Mouse (Mus musculus): ENCODE measurements around the gene Elp4.

The Elp4 gene

DNA sequence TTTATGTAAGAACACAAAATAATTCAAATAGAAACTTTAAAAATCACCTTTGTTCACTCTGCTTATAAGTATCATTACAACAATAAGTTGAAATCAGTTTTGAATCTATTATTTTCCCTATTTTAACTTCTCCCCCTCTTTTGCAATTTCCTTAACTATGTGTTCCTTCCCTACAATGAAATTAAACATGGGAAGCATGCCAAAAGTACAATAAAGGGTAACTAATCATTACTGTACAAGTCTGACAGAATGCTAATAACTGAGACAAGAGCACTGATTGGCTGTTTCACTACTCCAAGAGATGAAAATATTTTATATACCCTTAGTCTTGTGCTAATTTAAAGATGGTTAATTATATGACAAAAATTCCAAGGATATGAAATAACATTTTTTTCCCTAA is 99.2 kb downstream of the Elp4 start:
- DNase-seq (ENCODE audit: low spot score) = no peak

- no peak for DNase-seq (ENCODE audit: low spot score)
Observed at GRCm38 (mm10) chr2:105804506-105804905, 99.9 kb downstream of the Elp4 start.

DNA sequence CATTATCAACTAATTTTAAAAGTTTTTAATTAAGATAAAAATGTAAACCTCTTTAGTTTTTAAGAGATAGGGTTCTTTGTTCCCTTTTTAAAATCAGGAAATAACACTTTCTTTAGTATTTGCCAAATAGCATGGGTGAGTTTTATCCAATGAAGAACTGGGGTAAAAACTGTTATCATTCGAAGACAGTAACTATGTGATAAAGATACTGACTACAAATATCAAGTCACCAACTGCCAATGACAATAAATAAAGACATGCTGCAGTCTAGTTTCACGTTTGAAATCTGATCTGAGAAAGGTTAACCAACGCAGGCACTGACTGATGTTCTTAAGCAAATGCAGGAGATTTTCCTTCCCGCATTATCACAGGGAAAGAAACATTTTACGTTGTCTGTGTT is 100.9 kb downstream of the Elp4 start:
- DNase-seq (ENCODE audit: low spot score) = no peak

- no peak for DNase-seq (ENCODE audit: low spot score)
Observed at GRCm38 (mm10) chr2:105802902-105803301, 101.5 kb downstream of the Elp4 start.

DNA sequence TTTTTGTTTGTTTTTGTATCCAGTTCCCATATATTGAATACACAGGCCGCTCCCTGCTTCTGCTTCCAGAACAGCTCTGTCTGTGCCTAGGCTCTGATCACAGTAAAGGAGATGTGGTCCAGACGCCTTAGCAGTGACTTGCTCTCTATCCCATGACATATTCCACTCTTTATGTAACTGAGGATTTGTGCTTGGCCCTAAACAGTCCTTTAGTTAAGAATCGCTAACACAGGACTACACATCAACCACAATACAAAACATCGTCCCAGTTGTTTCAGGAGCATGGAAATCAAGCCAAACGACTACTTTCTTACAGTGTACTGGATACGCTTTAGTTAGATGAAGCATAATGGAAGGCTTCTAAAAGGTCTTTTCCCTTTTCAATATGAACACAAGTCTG is 102.8 kb downstream of the Elp4 start:
- DNase-seq (ENCODE audit: low spot score) = no peak

GRCm38 (mm10) chr2:105800694-105801093 is 103.7 kb downstream of the Elp4 start:
- no peak for DNase-seq (ENCODE audit: low spot score)

DNA sequence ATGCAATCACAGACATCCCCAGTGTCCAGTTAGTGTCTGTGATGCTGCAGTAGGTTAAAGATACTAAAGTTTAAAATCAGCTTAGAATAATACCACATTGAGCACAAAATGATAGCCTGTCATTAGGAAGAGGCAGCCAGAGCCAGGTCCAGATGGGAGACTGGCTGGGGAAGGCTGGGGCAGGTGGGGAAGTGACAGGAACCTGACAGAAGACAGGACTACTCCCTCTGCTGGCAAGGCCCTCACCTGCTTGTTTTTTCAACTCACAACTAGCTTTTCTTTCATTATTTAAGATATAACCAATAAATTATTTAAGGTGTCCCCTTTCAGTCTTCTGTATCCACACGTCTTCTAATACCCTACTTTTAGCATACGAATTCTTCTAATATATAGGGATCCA is 104.5 kb downstream of the Elp4 start:
- peak; percentile 43 for DNase-seq (ENCODE audit: low spot score)

- DNase-seq (ENCODE audit: low spot score) = no peak
Observed at GRCm38 (mm10) chr2:105797842-105798241, 106.5 kb downstream of the Elp4 start.

DNA sequence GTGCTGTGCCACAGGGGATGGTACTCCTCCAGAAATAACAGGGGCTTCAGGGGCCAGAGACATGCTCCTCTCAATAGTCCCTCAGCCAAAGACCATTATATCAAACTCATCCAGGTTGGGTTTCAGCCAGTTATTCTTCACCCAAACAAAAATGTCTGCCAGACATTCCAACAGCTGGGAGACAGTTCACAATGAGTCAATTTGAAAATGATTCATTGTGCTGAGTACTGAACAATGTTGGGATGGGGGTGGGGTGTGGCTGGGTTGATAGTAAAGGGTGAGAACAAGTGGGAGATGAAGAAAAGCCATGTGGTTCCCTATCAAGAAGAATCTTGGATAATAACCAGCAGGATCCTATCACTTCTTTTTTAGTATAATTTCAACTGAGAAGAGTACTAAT is 108.3 kb downstream of the Elp4 start:
- DNase-seq (ENCODE audit: low spot score) = no peak

DNA sequence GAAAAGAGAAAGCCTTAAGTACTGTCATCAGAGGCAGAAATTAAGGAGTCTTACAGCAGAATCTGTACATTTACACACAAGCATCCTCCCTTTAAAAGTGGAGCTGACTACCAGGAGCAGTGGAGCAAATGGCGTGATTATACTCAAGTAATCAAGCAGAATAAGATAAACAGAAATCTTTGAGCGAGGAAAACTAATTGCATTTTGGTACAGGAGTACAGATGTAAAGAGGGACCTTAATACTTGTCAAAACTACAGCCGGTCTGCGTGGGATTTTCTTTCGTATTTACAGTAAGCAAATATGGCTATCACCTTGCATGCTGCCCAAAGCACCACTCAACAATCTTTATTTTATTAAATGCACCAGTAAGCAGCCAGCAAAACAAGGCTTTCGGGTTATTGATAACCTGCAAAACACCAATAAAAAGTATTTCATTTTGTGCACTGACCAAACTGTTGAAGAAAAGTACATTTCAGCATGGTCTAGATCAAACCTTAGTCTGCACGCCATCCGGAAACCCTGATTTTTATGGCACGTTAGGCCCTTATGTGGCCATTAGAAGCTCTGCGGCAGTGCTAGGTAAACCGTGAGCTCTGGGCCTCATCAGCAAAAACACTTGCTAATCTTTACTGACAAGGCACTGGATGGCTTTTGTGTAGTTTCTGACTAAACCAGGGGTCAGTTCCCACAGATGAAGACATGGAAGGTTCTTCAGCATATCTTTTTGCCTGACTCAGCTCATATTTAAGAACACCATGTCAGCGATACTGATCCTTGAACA is 111.8 kb downstream of the Elp4 start:
- no peak for DNase-seq (ENCODE audit: low spot score)

DNA sequence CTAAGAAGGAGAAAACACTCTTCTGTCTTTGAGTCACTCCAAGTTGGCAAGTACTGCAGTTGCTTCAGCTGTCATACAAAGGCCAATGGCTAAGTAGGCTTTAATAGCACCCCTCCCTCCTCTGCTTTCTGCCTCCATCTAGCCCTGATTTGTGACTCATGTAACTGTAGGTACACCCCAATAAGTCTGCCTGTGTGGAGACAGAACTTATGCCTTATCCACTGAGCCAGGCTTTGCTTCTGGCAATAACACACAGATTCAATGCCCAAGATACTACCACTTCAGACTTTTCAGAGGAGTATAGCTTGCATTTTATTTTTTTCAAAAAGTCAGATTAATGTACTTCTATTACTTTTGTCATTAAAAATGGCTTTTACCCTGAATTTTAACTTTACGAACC is 114.4 kb downstream of the Elp4 start:
- no peak for DNase-seq (ENCODE audit: low spot score)

DNA sequence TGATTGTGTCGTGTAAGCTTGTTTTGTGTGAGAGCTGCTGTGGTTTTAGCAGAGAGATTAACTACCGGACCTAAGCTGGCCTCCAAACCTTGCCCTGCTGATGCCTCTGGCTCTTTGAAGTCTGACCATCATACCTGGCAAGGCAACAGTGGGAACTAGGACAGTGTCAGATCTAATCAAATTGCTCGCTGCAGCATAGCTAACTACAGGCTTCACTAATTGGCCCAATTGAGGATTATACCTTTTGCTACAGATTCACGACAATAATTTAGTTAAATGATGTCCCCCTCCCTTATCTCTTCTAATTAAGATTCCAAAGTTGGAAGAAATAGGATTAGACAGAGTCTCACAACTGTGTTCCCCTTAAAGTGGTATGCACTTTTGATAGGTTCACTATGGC is 116.6 kb downstream of the Elp4 start:
- DNase-seq (ENCODE audit: low spot score) = no peak

DNA sequence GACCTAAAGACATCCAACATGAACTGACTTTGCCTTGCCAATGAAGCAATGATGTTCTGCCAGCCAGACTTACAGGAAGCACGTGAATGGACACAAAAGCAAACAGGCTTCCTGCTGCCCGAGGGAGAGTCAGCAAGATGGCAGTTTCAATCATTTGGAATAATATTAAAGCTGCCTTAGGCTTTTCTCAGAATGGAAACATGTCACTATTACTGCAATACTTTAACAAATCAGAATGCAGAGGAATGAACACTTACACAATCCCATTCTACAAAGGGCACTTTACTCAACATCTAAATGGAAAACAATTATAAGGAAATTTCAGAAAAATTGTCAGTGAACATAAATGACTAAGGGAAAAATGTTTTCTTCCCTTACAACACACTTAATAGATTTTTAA is 117.4 kb downstream of the Elp4 start:
- no peak for DNase-seq (ENCODE audit: low spot score)

DNA sequence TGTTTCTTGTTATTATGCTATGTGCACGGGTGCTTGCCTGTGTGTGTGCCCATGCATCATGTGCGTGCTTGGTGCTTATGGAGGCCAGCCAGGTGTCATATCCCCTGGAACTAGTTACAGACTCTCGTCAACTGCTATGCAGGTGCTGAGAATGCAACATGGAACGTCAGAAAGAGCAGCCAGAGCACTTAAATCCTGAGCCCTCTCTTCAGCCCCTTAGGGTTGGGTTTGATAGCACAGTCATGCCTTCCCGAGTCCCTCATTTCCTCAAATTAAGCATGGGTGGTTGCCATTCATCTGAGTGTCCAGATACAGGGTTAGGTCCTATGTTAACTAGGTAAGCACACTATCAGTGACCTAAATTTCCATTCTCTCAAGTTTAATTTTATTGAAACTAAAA is 121.5 kb downstream of the Elp4 start:
- DNase-seq (ENCODE audit: low spot score) = no peak

- no peak for DNase-seq (ENCODE audit: low spot score)
Observed at GRCm38 (mm10) chr2:105780739-105781138, 123.6 kb downstream of the Elp4 start.

DNA sequence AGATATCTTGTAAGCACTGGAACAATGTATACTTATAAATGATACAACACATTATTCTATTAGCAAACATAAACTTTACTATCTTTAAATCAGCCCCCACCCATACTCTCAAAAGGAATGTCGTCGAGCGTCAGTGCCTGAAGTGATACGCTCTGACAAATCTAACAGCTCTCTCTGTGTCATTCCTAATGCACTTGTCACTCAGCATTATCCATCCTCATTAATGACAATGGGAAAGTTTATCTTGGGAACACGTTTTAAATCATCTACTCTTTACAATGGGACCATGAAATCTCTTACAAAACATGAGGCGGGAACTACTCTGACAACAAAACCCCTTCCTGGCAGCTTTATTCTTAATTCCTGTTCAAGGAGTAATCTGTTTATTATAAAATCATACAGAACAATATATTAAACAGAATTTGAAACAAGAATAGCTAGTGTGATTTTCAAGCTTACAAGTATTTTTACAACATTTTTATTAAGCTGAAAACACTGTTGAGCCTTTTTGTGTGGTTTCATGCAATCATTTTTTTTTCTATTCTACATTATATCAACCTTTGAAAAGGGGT is 125.0 kb downstream of the Elp4 start:
- DNase-seq (ENCODE audit: low spot score) = no peak

DNA sequence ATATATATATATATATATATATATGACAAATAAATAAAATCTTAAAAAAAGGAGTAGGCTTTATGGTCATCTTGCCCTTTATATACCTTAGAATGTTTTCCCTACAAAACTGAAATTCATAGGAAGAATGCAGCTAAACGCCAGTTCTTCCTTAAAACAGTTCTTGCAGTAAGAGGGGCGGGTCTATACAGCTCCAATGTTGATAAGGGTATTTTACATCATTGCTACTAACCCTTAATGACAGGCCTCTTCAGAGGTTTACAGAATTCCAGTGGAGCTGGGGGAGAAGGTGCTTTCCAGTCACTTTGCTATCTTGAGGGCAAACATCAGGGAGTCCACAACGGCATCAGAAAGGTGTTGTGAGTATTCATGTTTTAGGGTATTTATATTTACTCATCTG is 133.1 kb downstream of the Elp4 start:
- no peak for DNase-seq (ENCODE audit: low spot score)

DNA sequence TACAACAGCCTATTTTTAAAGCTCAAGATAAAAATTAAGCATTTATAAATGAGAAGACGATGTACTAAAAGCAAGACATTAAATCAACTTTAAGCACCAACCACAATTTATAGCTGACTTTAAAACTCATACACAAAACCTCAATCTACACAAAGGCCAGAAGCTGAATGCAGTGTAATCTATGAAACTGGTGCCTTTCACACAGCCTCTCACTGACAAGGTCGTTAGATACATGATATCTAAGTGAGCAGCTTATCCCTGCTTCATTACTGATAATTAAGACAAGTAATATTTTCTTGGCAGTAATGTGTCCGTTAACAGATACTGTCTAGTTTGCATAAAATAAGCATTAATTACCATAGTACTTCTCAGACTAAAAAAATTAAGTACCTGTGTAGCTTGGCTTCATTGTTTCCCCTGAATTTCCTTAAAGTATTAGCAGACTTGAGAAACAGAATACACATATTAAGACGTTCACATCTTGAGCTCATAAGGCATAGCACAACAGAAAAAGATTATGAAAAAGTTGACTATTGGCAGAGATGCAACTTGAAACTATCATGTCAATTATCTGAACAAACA is 134.5 kb downstream of the Elp4 start:
- no peak for DNase-seq (ENCODE audit: low spot score)

- no peak for DNase-seq (ENCODE audit: low spot score)
Observed at GRCm38 (mm10) chr2:105753512-105753911, 150.9 kb downstream of the Elp4 start.

DNA sequence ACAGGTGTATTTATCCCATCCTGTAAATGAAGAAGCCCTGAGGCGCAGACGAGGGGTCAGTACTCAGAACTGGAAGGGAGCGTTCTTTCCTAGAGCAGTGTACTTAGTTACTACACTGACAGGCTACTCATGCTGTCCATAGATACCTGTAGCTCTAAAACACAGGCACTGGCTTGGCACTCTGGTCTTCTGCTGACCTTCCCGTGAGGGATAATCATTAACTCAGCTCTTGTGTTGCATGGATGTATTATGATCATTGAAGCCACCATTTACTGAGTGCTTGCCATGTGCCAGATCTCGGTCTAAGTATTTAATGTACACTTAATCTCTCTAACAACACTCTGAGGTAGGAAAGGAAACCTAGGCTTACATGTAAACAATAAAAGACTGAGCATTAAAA is 155.3 kb downstream of the Elp4 start:
- DNase-seq (ENCODE audit: low spot score) = no peak

GRCm38 (mm10) chr2:105746896-105747295 is 157.5 kb downstream of the Elp4 start:
- DNase-seq (ENCODE audit: low spot score) = no peak

DNA sequence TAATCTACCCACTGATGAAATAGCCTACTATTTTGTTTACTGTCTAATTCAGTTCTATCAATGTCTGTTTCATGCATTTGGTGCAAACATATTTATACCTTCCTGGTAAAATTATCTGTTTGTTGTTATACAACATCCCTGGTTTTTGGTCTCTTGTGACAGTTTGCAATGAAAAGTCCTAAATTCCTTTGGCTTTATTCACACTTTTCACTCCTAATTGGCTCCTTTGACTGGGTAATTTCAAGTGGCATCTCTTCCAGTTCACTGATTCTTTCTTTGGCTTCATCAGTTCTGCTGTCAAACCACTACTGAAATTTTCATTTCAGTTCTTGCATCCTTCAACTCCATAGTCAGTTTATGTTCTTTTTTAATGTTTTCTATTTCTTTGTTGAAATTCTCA is 168.2 kb downstream of the Elp4 start:
- no peak for DNase-seq (ENCODE audit: low spot score)

- DNase-seq (ENCODE audit: low spot score) = no peak
Observed at GRCm38 (mm10) chr2:105730704-105731103, 173.7 kb downstream of the Elp4 start.

- no peak for DNase-seq (ENCODE audit: low spot score)
Observed at GRCm38 (mm10) chr2:105726657-105727056, 177.7 kb downstream of the Elp4 start.

Measured in testis, postnatal 10 days (tissue).